In the genomic region with DNA sequence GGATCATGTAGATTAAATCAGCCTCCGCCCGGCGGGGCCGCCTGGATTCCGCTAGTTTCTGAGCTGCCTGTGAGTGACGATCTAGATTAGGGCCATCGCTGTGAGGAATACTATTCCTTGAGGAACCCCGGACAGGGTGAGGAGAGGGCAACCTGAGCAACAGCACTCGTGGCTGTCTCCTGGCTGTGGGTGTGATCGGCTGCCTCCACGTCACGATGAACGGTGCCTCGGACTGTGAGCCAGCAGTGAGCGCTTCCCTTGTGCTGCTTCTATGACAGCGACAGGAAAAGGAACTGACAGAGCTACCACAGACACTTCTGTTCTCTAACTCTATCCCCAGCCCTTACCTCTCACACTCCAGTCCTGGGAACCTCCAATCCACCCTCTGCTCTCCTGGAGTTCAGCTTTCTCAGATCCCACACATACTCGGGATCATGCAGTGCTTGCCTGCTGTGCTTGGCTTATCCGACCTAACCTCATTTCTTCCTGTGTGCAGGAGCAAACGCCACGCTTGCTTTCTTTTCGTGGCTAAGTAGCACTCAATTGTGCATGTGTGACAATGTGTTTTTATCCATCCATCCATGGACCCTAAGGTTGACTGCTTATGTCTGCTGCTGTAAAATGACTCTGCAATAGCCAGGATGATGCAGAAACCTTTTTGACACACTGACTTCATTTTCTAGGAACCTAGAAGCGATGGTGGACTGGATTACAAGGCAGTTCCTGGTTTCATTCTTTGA, we compare ENCODE assay signal across 8 mouse cellular contexts. TPM values are rescaled to one million over a fixed set of nuclear protein-coding genes. Genes with fewer than 3 reads are reported as not detected.
A peak's percentile ranks its signal among the peaks of the same experiment; 100 is the strongest.
DNase-seq lines count a peak whose midpoint lies in the region; ATAC-seq and TF ChIP-seq lines count a peak whose summit lies in the region.

No protein-coding gene starts in this region.

- H3K27me3 ChIP-seq in liver, postnatal 0 days (ENCODE audit: insufficient read depth, low read length), result no peaks in the 10 kb centered on the region

- H3K27ac ChIP-seq in liver, postnatal 0 days (ENCODE audit: low read depth), result no peak overlapping the region

- H3K4me2 ChIP-seq in liver, postnatal 0 days (ENCODE audit: low read depth, low read length), result peak overlapping the region; percentile 64

- H3K9ac ChIP-seq in liver, postnatal 0 days (replicated peaks), result 0 out of 2 replicates have a peak overlapping the region, but pooled peaks have one; percentile 0

- 0 out of 2 replicates have a peak overlapping the region, but pooled peaks have one; percentile 10 for H3K4me3 ChIP-seq in liver, postnatal 0 days (ENCODE audit: low read depth, low read length)

- DNase-seq in cerebellum, adult 18-20 months, result peak; percentile 16 to 28
- DNase-seq in cerebellum, adult 9-11 months, result no peak
- DNase-seq in testis, postnatal 10 days (ENCODE audit: low spot score), result peak; percentile 37
- no peak for DNase-seq in testis, postnatal 14 days (ENCODE audit: low spot score)
- no peak for DNase-seq in liver, postnatal 0 days
- DNase-seq in thymus, postnatal 4 days, result peak; percentile 62
- DNase-seq in left cerebral cortex, adult 11 months (ENCODE audit: low spot score), result no peak
- DNase-seq in gastrocnemius, postnatal 14 days, result no peak

- TF ChIP-seq CTCF in liver, postnatal 0 days (IDR thresholded peaks at IDR 0.05; ENCODE audit: low read depth), result no peak

- ATAC-seq in liver, postnatal 0 days, result peak; percentile 48

- no peaks in the 10 kb centered on the region for H3K36me3 ChIP-seq in liver, postnatal 0 days (replicated peaks; ENCODE audit: insufficient read depth, low read length)

- 0 out of 2 replicates have a peak, but pooled peaks cover 2% of the 10 kb centered on the region for H3K4me1 ChIP-seq in liver, postnatal 0 days (ENCODE audit: insufficient read depth)

- 46% methylated on average over 22 of the region's 22 CpGs for WGBS in liver, postnatal 0 days (ENCODE audit: insufficient replicate concordance)

- intact Hi-C loops in gastrocnemius, postnatal 14 days (cut with DNase I; ENCODE audit: low total_unique reads), result no loop called here

- no peaks in the 10 kb centered on the region for H3K9me3 ChIP-seq in liver, postnatal 0 days (ENCODE audit: low read length)

- TF ChIP-seq EP300 in liver, postnatal 0 days (IDR thresholded peaks at IDR 0.05; ENCODE audit: low read depth), result no peak

RNA-seq across cellular contexts. Expression of a gene that starts 8.3 kb away (rescaled TPM):
- polyA plus RNA-seq in liver, postnatal 0 days (2015; fragmentation: Nextera tagmentation; extraction: Ambion mirVana), result 1.5 and 1.9 TPM in 2 replicates
- 10 to 100 TPM; 13.7 to 17.6 TPM for total RNA-seq in gastrocnemius, postnatal 14 days (2021)

RNA-seq across cellular contexts. Expression of a gene that starts 8.4 kb away (rescaled TPM):
- polyA plus RNA-seq in liver, postnatal 0 days (2015; fragmentation: Nextera tagmentation; extraction: Ambion mirVana), result 271 and 284 TPM in 2 replicates
- 100 to 1,000 TPM; 150 to 172 TPM for total RNA-seq in gastrocnemius, postnatal 14 days (2021)

Comparison
In these comparisons a context has a peak if more than half of its experiments do, and no peak if none do; other contexts are left out.
1. DNase-seq: peak in cerebellum, adult 18-20 months (2 of 2), testis, postnatal 10 days (single experiment) and thymus, postnatal 4 days (single experiment); none in cerebellum, adult 9-11 months (single experiment), testis, postnatal 14 days (single experiment), liver, postnatal 0 days (single experiment), left cerebral cortex, adult 11 months (single experiment) and gastrocnemius, postnatal 14 days (single experiment).